Mouse (Mus musculus) MEL (cell line): ENCODE data around the gene Cenpf. TPM values are rescaled to one million over a fixed set of nuclear protein-coding genes. Genes with fewer than 3 reads are reported as not detected.

Experiments
- DNase-seq: peaks from one replicate; pipeline ENCODE4 v3.0.0; 2011; ENCODE audit warnings: low read depth, low spot score
- H3K27ac ChIP-seq: 2 replicates; pipeline ENCODE4 v1.5.1; 2012; ENCODE audit warnings: low read depth, mild to moderate bottlenecking, control low read depth, low read length, moderate library complexity; ENCODE audit not compliant: control insufficient read depth
- H3K27me3 ChIP-seq, 2 experiments: fragments of 150-350 bp in 1 of 2; sonication (generic) in 1 of 2; 2 replicates each; pipeline ENCODE4 v1.6.1; 2012; ENCODE audit warnings: low read length in 2 of 2, mild to moderate bottlenecking in 2 of 2, improper control_type of control experiment in 1 of 2, moderate library complexity in 1 of 2; ENCODE audit not compliant: insufficient read depth in 2 of 2, control insufficient read depth in 1 of 2
- H3K36me3 ChIP-seq, 2 experiments: 2 replicates each; pipeline ENCODE4 v1.6.1; 2012 to 2014; ENCODE audit warnings: low read length in 2 of 2, improper control_type of control experiment in 1 of 2, inconsistent platforms in 1 of 2, mild to moderate bottlenecking in 1 of 2; ENCODE audit not compliant: insufficient read depth in 2 of 2, control insufficient read depth in 1 of 2
- H3K4me1 ChIP-seq, 2 experiments: fragments of 150-350 bp in 1 of 2; sonication (generic) in 1 of 2; 2 replicates each; pipeline ENCODE4 v1.6.1; 2012; ENCODE audit warnings: low read length in 2 of 2, improper control_type of control experiment in 1 of 2, mild to moderate bottlenecking in 1 of 2; ENCODE audit not compliant: insufficient read depth in 2 of 2, control insufficient read depth in 1 of 2
- H3K4me3 ChIP-seq, 2 experiments: fragments of 150-350 bp in 1 of 2; sonication (generic) in 1 of 2; 2 replicates each; pipeline ENCODE4 v1.5.1; 2012; ENCODE audit warnings: low read depth in 2 of 2, low read length in 2 of 2, mild to moderate bottlenecking in 2 of 2, moderate library complexity in 2 of 2, control low read depth in 1 of 2, improper control_type of control experiment in 1 of 2; ENCODE audit not compliant: control insufficient read depth in 1 of 2, insufficient read depth in 1 of 2
- H3K79me2 ChIP-seq: 2 replicates; pipeline ENCODE4 v1.6.1; 2012; ENCODE audit warnings: mild to moderate bottlenecking, low read length, moderate library complexity; ENCODE audit not compliant: control insufficient read depth, poor library complexity, insufficient read depth
- H3K9ac ChIP-seq: 2 replicates; pipeline ENCODE4 v1.6.1; 2012; ENCODE audit warnings: low read depth, mild to moderate bottlenecking, control low read depth, low read length, moderate library complexity; ENCODE audit not compliant: control insufficient read depth, poor library complexity, severe bottlenecking
- H3K9me3 ChIP-seq: fragments of 150-350 bp; sonication (generic); replicated peaks from 2 replicates; pipeline ENCODE4 v1.6.1; 2012; ENCODE audit warnings: mild to moderate bottlenecking, low read length, improper control_type of control experiment, moderate library complexity; ENCODE audit not compliant: insufficient read depth
- BHLHE40 ChIP-seq: IDR thresholded peaks from 2 replicates; pipeline ENCODE4 v1.6.1; 2012; ENCODE audit warnings: low read depth, mild to moderate bottlenecking, inconsistent platforms, low read length, improper control_type of control experiment, borderline replicate concordance
- CTCF ChIP-seq, 3 experiments: IDR thresholded peaks in 2 of 3; conservative IDR thresholded peaks in 1 of 3; 2 replicates each; pipeline ENCODE4 v1.5.1; 2011 to 2012; ENCODE audit warnings: low read length in 3 of 3, low read depth in 2 of 3, mild to moderate bottlenecking in 2 of 3, improper control_type of control experiment in 1 of 3, inconsistent platforms in 1 of 3, mixed read lengths in 1 of 3, moderate library complexity in 1 of 3; ENCODE audit not compliant: control insufficient read depth in 1 of 3, insufficient read depth in 1 of 3, poor library complexity in 1 of 3, severe bottlenecking in 1 of 3
- EP300 ChIP-seq, 2 experiments: IDR thresholded peaks; 2 replicates each; pipeline ENCODE4 v1.6.1; 2011; ENCODE audit warnings: improper control_type of control experiment in 2 of 2, low read length in 2 of 2, low read depth in 1 of 2, mild to moderate bottlenecking in 1 of 2
- ETS1 ChIP-seq: IDR thresholded peaks from 2 replicates; pipeline ENCODE4 v1.6.1; 2012; ENCODE audit warnings: low read depth, mild to moderate bottlenecking, inconsistent platforms, low read length, improper control_type of control experiment, moderate library complexity
- GATA1 ChIP-seq: IDR thresholded peaks from 2 replicates; pipeline ENCODE4 v1.6.1; 2011; ENCODE audit warnings: low read depth, low read length, improper control_type of control experiment
- HCFC1 ChIP-seq: IDR thresholded peaks from 2 replicates; pipeline ENCODE4 v1.6.1; 2012; ENCODE audit warnings: low read depth, mild to moderate bottlenecking, inconsistent platforms, low read length, improper control_type of control experiment, moderate library complexity
- MAX ChIP-seq: IDR thresholded peaks from 2 replicates; pipeline ENCODE4 v1.6.1; 2011; ENCODE audit warnings: low read length, improper control_type of control experiment
- MEF2A ChIP-seq: IDR thresholded peaks from 2 replicates; pipeline ENCODE4 v1.6.1; 2014; ENCODE audit warnings: low read depth, mild to moderate bottlenecking, inconsistent platforms, low read length, improper control_type of control experiment; ENCODE audit not compliant: poor library complexity, insufficient replicate concordance, severe bottlenecking; ENCODE audit errors: extremely low read depth
- MXI1 ChIP-seq: IDR thresholded peaks from 2 replicates; pipeline ENCODE4 v1.6.1; 2011; ENCODE audit warnings: mild to moderate bottlenecking, low read depth, low read length, improper control_type of control experiment
- POLR2A ChIP-seq, 2 experiments: IDR thresholded peaks; 2 replicates each; pipeline ENCODE4 v1.6.1; 2011 to 2012; ENCODE audit warnings: low read length in 2 of 2, mild to moderate bottlenecking in 2 of 2, control low read depth in 1 of 2, improper control_type of control experiment in 1 of 2, low read depth in 1 of 2, moderate library complexity in 1 of 2; ENCODE audit not compliant: control insufficient read depth in 1 of 2, insufficient read depth in 1 of 2, poor library complexity in 1 of 2
- RAD21 ChIP-seq: IDR thresholded peaks from 2 replicates; pipeline ENCODE4 v1.6.1; 2011; ENCODE audit warnings: mild to moderate bottlenecking, low read depth, low read length, improper control_type of control experiment
- SIN3A ChIP-seq: IDR thresholded peaks from 2 replicates; pipeline ENCODE4 v1.6.1; 2012; ENCODE audit warnings: low read length, improper control_type of control experiment, inconsistent platforms
- USF1 ChIP-seq: IDR thresholded peaks from 2 replicates; pipeline ENCODE4 v1.6.1; 2014; ENCODE audit warnings: low read depth, mild to moderate bottlenecking, inconsistent platforms, low read length, improper control_type of control experiment, moderate library complexity
- ZKSCAN1 ChIP-seq: IDR thresholded peaks from 2 replicates; pipeline ENCODE4 v1.6.1; 2012; ENCODE audit warnings: low read depth, mild to moderate bottlenecking, inconsistent platforms, low read length, improper control_type of control experiment, moderate library complexity
- ZNF384 ChIP-seq: IDR thresholded peaks from 2 replicates; pipeline ENCODE4 v1.6.1; 2012; ENCODE audit warnings: low read depth, mild to moderate bottlenecking, inconsistent platforms, low read length, improper control_type of control experiment
- polyA plus RNA-seq, 2 experiments: library from polyadenylated mRNA; stranded (reverse) in 1 of 2; unstranded in 1 of 2; fragments of >175 nt in 1 of 2; fragments of >200 nt in 1 of 2; gene quantifications; 2 replicates each; pipeline versions ENCODE4 v1.2.1 to v1.2.4; 2012; ENCODE audit warnings: low replicate concordance in 2 of 2, low read depth in 1 of 2; ENCODE audit not compliant: insufficient read length in 2 of 2, insufficient read depth in 1 of 2, missing spikeins in 1 of 2
- total RNA-seq: library from RNA; depleted of rRNA; stranded (reverse); fragments of 300-350 nt; gene quantifications from 2 replicates; pipeline ENCODE4 v1.2.3, GENCODE M21; 2012

Gene Cenpf
- total and polyA plus RNA-seq, 3 experiments, result 16.6 to 63.2 (median 34.5) TPM

- Histone ChIP-seq H3K36me3 (peaks cover 23 to 24% of the 10 kb centered on the region in 2 experiments), H3K79me2 (peaks cover 17% of the 10 kb centered on the region), H3K9ac (peak overlapping the region; percentile 35; the same call in 1 of the 2 replicates), H3K27ac (peak overlapping the region; percentile 84), H3K9me3 (no peaks in the 10 kb centered on the region), H3K4me1 (peaks cover 2 to 12% of the 10 kb centered on the region in 2 experiments; a peak in 3 of 4 replicates), H3K27me3 (no peaks in the 10 kb centered on the region), H3K4me3 (peak overlapping the region in 1 of 2 experiments; percentile 35; a peak in 2 of 4 replicates)
- peak; percentile 71 for DNase-seq
- no peak for TF ChIP-seq HCFC1
- peak; percentile 46 to 51; a peak in 3 of 4 replicates for TF ChIP-seq EP300 (IDR thresholded peaks at IDR 0.05; ENCODE audit: low read depth in 1 of 2, low read length in 2 of 2)
- TF ChIP-seq MAX, result no peak
- no peak for TF ChIP-seq USF1
- peak; percentile 81 for TF ChIP-seq ZNF384
- TF ChIP-seq ZKSCAN1, result no peak
- TF ChIP-seq GATA1, result peak; percentile 76
- no peak for TF ChIP-seq BHLHE40
- peak; percentile 66 for TF ChIP-seq SIN3A
- no peak for TF ChIP-seq RAD21
- TF ChIP-seq MXI1, result 0 out of 2 replicates have a peak, but pooled peaks have one; percentile 47
- TF ChIP-seq ETS1, result 0 out of 2 replicates have a peak, but pooled peaks have one; percentile 45
Measured at GRCm38 (mm10) chr1:189684786-189685415, 3.0 kb downstream of the Cenpf start.

GRCm38 (mm10) chr1:189679555-189679954 is 8.3 kb downstream of the Cenpf start:
- Histone ChIP-seq H3K79me2 (no peaks in the 10 kb centered on the region; the same call in 1 of the 2 replicates), H3K36me3 (peaks cover 3 to 42% of the 10 kb centered on the region in 2 experiments), H3K4me3 (no peak overlapping the region), H3K27ac (no peak overlapping the region), H3K4me1 (0 out of 4 replicates have a peak, but pooled peaks cover 0 to 2% of the 10 kb centered on the region in 2 experiments), H3K27me3 (no peaks in the 10 kb centered on the region), H3K9me3 (no peaks in the 10 kb centered on the region), H3K9ac (no peak overlapping the region)
- TF ChIP-seq POLR2A (IDR thresholded peaks at IDR 0.05; ENCODE audit: control insufficient read depth in 1 of 2, insufficient read depth in 1 of 2, low read depth in 1 of 2, low read length in 2 of 2, poor library complexity in 1 of 2), result no peak
- TF ChIP-seq CTCF (IDR thresholded peaks at IDR 0.05 in 2 of 3, conservative IDR thresholded peaks at IDR 0.05 in 1 of 3; ENCODE audit: control insufficient read depth in 1 of 3, insufficient read depth in 1 of 3, low read depth in 2 of 3, low read length in 3 of 3, poor library complexity in 1 of 3, severe bottlenecking in 1 of 3), result no peak
- TF ChIP-seq MEF2A, result no peak
- no peak for DNase-seq
